Mouse (Mus musculus): ENCODE results near the gene Calm4.

DNA sequence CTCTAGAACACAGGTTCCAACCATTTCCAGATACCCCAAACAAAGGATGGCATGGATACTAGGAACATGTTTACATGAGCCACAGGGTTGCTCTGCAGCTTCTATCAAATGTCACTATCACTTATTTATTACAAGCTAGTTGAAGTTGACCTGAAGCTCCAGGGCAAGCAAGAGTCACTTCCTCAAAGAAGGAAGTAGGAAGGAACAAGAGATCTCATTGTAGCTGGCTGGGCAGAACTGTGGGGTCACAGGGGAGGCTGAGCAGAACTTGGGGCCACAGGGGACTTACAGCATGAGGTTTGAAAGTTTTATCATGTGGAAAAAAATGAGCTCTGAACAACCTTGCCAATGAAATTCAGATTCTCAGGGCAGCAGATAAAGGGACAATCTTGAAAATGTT lies 11.8 kb upstream of the Calm4 start:
- TF ChIP-seq CTCF (IDR thresholded peaks at IDR 0.05; ENCODE audit: low read depth) (no peak), EP300 (optimal IDR thresholded peaks at IDR 0.05) (no peak)
